Mouse (Mus musculus) embryo, embryonic 10 days (tissue): ENCODE results near the gene Efna5.

Experiments used
- DNase-seq: peaks from one replicate; pipeline ENCODE4 v3.0.0-alpha.2; 2015; ENCODE audit warnings: low spot score

The Efna5 gene

DNA sequence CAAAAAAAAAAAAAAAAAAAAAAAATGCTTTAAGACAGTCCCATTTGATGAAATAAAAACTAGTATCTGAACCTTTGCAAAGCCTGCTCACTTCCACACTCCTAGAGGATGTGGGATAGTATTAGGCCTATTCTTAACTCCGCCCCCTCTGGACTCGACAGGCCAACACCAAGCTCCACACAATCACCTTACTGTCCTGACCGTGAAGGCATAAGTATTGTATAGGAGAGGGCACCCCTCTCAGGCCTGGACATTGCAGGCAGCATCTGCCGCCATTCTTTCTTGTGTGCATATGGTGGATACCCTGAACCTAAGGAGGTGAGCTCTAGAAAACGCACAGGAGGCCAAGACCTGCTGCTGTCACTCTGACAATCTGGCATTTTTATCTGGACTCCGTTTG lies 274.4 kb downstream of the Efna5 start:
- no peak for DNase-seq

DNA sequence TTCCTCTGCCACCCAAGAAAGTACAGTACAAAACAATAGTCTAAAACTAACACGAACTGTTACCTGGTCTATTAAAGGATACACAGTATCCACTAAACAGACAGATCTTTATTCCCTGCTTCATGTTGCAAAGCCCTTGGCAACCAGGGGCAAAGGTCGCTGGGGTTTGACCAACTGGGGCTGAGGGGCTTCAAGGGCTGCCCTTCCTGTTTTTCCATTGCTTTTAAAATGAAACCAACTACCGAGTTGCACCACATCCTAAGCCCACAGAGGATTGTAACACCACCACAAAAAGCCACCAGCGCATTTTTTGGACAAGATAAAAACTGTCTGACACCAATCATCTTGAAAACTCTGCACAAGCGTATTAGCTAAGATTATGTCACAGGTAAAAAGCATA lies 276.8 kb downstream of the Efna5 start:
- peak; percentile 72 for DNase-seq

DNA sequence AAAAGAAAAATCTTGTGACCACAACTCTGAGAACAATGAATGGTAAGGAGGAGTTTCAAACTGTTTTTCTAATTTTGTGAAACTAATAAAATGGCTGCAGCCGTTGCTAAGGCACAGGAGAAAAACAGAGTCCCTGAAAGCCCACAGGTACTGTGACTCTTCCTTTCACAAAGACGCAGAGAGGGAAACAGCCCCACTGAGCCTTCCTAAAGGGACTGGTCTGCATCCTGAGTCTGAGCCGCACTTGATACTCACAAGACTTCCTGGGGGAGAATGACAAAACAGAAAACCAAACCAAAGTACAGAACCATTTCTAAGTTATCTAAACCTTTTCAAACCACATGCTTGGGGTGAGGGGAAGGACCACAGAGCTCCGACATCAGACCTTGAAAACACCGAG lies 277.5 kb downstream of the Efna5 start:
- no peak for DNase-seq

DNA sequence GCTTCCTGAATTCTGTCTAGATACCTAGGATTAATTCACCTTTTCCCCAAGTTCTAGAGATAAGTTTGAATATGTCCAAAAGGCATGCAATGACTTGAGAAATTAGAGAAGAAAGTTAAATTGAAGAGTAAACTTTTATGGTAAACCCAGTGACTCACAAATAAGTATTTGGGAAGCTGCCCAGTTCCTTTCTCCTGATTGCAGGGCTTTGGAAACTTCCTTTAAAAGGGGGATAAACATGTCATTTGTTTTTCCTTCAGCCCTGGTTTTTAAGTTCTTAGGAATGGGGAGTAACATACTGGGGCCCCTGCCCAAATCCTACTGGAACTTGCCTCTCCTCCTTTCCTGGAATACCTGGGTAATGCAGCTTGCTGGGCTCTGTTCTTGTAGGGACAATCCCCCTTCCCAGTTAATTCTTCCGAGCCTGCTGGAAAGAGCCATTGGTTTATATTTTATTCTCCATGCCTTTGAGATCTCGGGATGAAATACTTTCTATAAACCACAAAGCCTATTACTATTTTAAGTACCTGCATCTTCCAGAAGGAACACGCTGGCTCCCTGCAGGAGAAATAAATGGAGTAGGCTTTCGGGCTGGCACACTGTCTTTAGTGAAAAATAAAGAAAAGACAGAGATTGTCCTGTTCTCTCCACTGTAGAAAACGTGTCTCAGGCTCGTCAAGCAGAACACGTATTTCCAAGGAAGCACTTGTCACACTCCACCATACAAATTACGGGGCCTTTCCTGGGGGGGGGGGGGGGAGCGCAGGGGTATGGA lies 282.2 kb downstream of the Efna5 start:
- DNase-seq = no peak

DNA sequence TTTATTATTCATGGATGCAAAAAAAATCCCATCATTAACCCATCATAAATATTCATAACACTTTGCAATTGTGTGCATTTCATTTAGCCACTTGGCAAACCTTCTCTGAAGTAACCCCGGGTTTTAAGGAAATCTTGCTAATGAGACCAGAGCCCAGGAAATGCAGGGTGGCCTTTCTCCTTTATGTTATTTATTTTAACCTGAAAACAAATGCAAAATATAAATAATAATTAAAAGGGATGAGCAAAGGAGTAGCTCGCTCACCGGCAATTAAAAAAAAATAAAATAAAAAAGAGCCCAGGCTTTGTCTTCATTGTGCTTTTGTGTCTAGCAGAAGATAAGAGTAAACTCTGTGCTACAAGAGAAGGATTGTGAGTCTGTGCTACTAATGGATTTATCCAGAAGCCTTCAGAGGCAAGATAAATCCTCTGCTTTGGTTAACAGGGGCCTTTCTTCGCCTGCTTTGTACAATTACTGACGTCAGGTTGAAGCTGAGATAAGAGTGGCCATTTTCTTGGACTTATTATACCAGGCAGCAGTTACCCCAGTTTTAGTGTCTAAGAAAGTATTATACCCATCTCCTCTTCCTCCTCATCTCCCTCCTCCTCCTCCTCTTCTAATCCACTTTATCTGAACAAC lies 288.6 kb downstream of the Efna5 start:
- DNase-seq = no peak

DNA sequence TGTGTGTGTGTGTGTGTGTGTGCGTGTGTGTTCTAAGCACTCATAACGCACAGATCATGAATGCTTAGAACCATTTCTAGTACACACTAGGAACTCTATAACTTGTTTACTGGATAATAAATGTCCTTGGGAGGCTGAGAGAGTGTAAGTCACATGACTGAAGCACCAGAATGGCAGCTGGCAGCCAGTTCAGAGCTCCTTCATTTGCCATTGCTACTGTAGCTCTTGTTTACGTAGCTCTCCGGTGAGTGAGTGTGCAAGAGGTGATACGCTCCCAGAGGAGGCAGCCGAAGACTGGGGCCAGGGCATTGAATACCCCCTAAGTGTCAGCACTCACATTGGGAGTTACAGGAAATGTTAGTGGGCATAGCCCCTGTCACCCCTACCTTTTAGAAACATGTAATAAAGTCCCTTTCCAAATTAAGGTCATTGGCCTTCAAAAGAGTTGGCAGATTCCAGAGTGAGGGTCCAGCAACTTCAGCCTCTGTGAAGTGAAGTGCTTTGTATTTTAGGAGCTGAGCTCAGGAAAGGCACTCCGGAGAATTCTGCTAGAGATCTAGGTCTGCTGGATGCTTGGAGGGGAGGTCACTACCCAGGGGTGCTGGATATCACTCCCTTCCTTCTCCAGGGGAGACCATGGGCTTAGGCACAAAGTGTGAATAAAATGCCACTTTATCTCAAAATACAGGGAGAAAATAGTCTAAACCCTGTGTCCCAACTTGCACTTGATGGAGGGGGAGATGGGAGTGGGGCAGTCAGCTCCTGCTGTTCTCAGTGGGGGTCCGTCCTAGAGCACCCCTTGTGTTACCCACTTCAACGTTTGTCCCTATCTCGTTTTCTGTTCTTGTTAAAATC lies 289.3 kb downstream of the Efna5 start:
- no peak for DNase-seq

DNA sequence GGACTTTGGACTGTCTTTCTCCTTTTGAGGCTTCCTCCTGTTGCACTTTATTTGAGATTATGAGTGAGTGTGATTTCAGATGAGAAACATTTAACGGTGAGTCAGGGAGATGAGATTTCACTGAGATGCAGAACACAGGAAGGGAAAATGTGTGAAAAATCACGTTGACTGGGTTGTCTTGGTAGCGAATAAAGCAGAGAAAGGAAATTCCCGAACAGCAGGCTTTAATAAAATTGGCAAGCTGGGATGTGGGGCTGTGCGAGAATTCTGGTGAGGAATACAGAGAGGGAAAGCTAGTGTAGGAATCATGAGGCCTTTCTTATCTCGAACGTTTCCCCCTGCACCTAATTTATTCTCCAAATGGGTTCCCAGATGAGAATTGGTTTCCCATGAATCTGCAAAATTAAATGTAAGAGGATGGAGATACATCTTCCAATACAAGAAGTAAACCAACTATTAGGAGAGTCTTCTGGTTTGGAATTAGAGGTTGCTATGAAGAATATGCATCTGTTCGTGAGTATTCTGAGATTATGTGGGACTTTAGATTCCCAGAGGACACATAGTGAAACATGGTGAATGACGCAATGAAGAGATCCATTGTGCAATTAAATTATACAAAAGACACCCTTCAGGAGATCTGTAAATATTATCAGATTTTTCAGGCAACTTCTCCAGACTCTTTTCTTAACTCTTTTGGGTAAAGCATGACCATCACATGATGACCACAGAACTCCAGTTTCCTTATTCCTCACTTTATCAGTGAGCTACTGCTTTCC lies 290.2 kb downstream of the Efna5 start:
- no peak for DNase-seq

DNA sequence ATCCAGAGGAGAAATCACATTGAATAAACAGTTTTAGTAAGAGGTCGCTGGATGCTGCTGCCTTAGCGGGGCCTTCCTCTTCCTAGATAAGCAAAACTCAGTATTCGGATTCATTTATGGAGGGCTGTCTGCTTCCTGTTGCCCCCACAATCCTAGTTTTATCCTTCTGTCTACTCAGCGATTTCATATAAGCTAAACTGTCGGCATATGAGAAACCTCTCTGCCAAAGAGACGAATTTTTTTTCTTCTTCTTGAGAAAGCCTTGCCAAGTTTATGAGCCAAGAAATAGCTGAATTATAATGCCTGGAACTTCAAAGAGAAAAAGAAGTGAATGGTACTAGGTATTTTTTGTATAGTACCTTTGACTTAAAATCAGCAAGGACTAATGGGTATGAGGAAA lies 301.0 kb downstream of the Efna5 start:
- DNase-seq = no peak

DNA sequence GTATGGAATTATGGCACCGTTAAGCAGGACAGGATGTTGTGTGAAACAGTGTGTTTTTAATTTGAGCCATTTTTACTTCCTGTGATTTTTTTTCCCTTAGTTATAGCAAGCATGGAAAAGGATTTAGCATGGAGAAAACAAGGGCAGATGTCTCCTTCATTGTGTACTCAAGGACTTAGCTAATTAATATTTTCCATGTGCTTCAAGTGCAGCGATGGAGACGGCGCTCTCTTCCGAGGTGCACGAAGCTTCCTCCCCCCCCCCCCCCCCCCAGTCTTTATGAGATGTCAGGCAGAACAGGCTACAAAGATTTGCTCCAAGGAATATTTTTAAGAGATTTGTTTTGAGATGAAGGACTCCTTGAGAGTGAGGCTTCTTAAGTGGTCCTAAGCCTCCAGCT lies 301.5 kb downstream of the Efna5 start:
- no peak for DNase-seq

DNA sequence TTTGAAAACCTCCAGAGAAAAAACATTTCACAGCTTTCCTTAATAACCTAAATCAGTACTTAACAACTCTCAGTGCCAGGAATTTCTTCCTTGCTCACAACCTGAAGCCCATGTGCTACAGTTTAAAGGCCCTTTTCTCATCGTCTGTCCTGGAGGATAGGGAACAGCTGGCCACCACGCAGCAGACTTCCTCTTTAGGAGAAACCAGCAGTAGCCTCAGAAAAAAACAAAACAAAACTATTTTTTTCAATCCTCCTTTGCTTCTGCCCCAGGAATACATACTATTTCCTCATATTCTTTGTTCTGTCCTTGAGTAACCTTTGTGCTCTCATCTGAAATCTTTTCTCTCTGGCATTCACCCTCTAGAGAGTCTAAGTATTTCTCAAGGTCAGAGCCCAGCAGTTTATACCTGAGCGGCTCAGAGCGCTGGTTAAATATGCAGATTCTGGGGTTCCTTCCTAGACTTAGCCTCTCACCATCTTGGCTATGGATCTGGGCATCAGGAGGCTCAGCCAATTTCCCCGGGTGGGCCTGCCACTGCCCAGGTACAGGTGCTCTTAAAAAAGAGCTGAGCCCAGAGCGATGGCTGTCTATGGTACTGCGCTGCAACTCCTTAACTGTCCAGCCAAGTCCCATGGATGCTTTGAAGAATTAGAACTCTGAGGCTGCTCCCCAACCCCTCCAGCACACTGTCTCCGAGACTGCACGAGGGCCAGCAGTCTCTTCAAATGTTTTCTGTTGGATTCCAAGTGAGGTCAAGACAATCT lies 306.4 kb downstream of the Efna5 start:
- DNase-seq = no peak

DNA sequence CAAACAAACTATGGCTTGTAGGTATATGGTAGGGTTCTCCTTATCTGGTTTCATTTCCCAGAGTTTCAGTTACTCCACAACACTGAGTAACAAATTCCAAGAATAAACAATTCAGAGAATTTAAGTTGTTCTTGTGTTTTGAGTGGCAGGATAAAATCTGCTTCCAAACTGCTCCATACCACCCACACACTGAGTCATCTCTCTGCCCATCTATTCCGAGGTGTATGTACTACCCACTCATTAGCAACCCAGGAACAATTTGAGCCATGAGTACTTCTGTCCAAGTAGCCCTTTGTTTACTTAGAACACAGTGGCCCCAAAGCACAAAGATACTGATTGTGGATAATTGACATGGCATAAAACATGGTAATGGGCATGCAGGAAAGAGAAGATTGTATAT lies 311.0 kb downstream of the Efna5 start:
- DNase-seq = no peak

DNA sequence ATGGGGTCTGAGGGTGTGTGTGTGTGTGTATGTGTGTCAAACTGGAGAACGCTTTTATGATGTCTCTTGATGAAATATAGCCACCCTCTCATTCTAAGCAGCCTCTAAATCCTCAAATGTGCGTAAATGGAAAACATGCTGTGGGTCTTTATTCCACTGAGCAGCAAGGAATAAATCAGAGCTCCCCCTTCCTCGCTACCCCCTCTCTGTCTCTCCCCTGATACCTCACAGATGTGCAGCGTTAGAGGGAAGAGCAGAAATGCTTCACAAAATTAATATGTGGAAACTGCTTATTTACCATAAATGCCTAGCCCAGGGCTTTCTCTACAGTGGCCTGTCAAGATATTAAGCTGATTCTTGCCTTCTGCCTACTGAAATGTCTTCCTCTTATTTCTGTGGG lies 313.1 kb downstream of the Efna5 start:
- no peak for DNase-seq

DNA sequence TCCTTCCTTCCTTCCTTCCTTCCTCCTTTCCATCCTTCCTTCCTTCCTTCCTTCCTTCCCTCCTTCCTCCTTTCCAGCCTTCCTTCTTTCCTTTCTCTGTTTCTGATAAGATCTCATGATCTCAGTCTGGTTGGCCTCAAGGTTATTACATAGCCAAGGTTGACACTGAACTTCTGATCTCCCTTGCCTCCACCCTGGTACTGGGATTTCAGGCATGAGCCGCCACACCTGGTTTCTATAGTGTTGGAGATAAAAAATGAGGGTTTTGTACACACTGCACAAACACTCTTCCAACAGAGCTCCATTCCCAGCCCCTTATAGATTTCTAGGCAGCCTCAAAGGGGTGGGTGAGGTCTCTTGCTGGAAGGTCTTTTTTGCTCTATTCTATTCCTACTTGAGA lies 315.5 kb downstream of the Efna5 start:
- DNase-seq = no peak

DNA sequence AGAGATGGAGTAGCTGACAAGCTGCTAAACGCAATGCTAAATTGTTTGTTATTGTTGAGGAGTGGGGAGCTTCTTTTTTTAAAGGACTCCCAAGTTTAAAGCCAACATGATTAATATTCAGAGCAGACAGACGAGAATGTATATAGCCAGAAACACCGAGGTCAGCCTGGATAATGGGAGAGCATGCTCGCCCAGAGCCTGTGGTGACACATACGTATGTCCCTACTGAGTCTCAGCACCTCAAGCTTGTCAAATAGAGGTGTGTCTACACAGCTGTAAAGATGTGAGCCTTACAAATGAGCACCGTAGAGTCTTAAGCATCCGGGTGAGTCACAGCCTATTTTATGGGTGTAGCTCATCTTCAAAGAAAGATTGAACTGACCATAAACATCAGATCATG lies 318.7 kb downstream of the Efna5 start:
- DNase-seq = no peak

DNA sequence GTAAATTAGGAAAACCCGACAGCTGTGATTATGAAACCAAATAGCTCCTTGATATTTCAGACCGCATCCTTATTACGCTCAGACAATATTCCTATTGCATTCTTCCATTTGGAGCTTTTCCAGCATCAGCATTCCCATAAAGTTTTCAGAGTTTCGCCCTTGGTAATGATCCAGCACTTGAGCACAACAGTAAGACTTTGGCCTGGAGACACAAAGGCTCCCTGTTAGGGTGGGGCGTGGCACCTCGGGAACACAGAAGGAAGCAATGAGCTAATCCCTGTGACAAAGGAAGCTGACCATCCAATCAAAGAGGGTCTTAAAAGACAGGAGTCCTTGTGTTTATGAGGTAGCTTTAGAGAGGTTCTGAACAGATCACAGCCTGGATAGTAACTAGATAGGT lies 323.9 kb downstream of the Efna5 start:
- DNase-seq = peak; percentile 18
